Mouse (Mus musculus) T-helper 17 cell (primary cell): Measurements from ENCODE around the gene Mapk1.
"Not testable (repeated sequence)": the region's sequence is repeated elsewhere in the genome, so short reads cannot be mapped to it uniquely, and the experiment has no call there.

Source experiments
- in situ Hi-C, 2 experiments: fragments of 300-600 bp; cut with MboI, MseI; formaldehyde crosslinking; loops; 1 replicate in 1 of 2; 2 replicates in 1 of 2; pipeline ENCODE4 v1.15.1; 2025; ENCODE audit warnings: high pct_unique_total_duplicates in 2 of 2

Gene Mapk1

GRCm38 (mm10) chr16:16983131-16983533, at the start of gene Mapk1:
Mapk1 (plus strand) TSS chr16:16983382.
- in situ Hi-C loops = no loop called here

GRCm38 (mm10) chr16:16939543-16939942, 43.6 kb upstream of the Mapk1 start:
- in situ Hi-C loops = no loop called here

- in situ Hi-C loops = no loop called here
Measured at GRCm38 (mm10) chr16:16941078-16941477, 42.1 kb upstream of the Mapk1 start.

- in situ Hi-C loops = no loop called here
Measured at GRCm38 (mm10) chr16:16958575-16958974, 24.6 kb upstream of the Mapk1 start.

- in situ Hi-C loops = loop anchor here in 1 of 2 experiments (5.0 kb wide), 1 partner anchor 38 kb away; no protein-coding TSS in a partner anchor
Measured at GRCm38 (mm10) chr16:16959907-16960306, 23.3 kb upstream of the Mapk1 start.

GRCm38 (mm10) chr16:16965149-16965548, 18.0 kb upstream of the Mapk1 start:
- in situ Hi-C loops = no loop called here

GRCm38 (mm10) chr16:16966290-16966689, 16.9 kb upstream of the Mapk1 start:
- in situ Hi-C loops = no loop called here

- in situ Hi-C loops = no loop called here
Measured at GRCm38 (mm10) chr16:16978061-16978460, 5.1 kb upstream of the Mapk1 start.

GRCm38 (mm10) chr16:16978765-16979164, 4.4 kb upstream of the Mapk1 start:
- in situ Hi-C loops = no loop called here

- in situ Hi-C loops = no loop called here
Measured at GRCm38 (mm10) chr16:16982636-16983035, 546 bp upstream of the Mapk1 start.

GRCm38 (mm10) chr16:16983534-16984422, 596 bp downstream of the Mapk1 start:
- in situ Hi-C loops = no loop called here

- in situ Hi-C loops = no loop called here
Measured at GRCm38 (mm10) chr16:16984423-16984941, 1.3 kb downstream of the Mapk1 start.

- in situ Hi-C loops = no loop called here
Measured at GRCm38 (mm10) chr16:16987248-16987647, 4.1 kb downstream of the Mapk1 start.

GRCm38 (mm10) chr16:16988842-16989241, 5.7 kb downstream of the Mapk1 start:
- in situ Hi-C loops = no loop called here

- in situ Hi-C loops = no loop called here
Measured at GRCm38 (mm10) chr16:16990021-16990420, 6.8 kb downstream of the Mapk1 start.

- in situ Hi-C loops = no loop called here
Measured at GRCm38 (mm10) chr16:16994426-16995052, 11.4 kb downstream of the Mapk1 start.

GRCm38 (mm10) chr16:16996121-16996729, 13.0 kb downstream of the Mapk1 start:
- in situ Hi-C loops = not testable (repeated sequence)

- in situ Hi-C loops = no loop called here
Measured at GRCm38 (mm10) chr16:17001109-17001508, 17.9 kb downstream of the Mapk1 start.

- in situ Hi-C loops = no loop called here
Measured at GRCm38 (mm10) chr16:17007070-17007469, 23.9 kb downstream of the Mapk1 start.

GRCm38 (mm10) chr16:17010036-17010435, 26.9 kb downstream of the Mapk1 start:
- in situ Hi-C loops = no loop called here

- in situ Hi-C loops = no loop called here
Measured at GRCm38 (mm10) chr16:17012583-17012982, 29.4 kb downstream of the Mapk1 start.
